Mouse (Mus musculus) ES-E14 (cell line): ENCODE results near the gene Scfd2. TPM values are rescaled to one million over a fixed set of nuclear protein-coding genes. Genes with fewer than 3 reads are reported as not detected.

ENCODE experiments used
- DNase-seq: peaks from one replicate; pipeline ENCODE4 v3.0.0-alpha.2; 2013; ENCODE audit warnings: low read depth, low spot score
- H3K27ac ChIP-seq: 2 replicates; pipeline ENCODE4 v1.5.1; 2012; ENCODE audit warnings: low read depth, mild to moderate bottlenecking, low read length, moderate library complexity, mixed read lengths; ENCODE audit not compliant: poor library complexity, insufficient read depth, severe bottlenecking
- H3K36me3 ChIP-seq: 2 replicates; pipeline ENCODE4 v1.6.1; 2012; ENCODE audit warnings: mild to moderate bottlenecking, low read length, moderate library complexity, mixed read lengths; ENCODE audit not compliant: control insufficient read depth, poor library complexity, insufficient read depth, severe bottlenecking
- H3K4me1 ChIP-seq, 2 experiments: fragments of 150-350 bp in 1 of 2; sonication (generic) in 1 of 2; 2 replicates each; pipeline ENCODE4 v1.6.1; 2012; ENCODE audit warnings: low read length in 2 of 2, mild to moderate bottlenecking in 1 of 2, mixed read lengths in 1 of 2; ENCODE audit not compliant: control insufficient read depth in 2 of 2, insufficient read depth in 2 of 2, poor library complexity in 1 of 2
- H3K4me3 ChIP-seq, 2 experiments: fragments of 150-350 bp in 1 of 2; sonication (generic) in 1 of 2; 2 replicates each; pipeline ENCODE4 v1.5.1; 2012; ENCODE audit warnings: low read length in 2 of 2, low read depth in 1 of 2, mild to moderate bottlenecking in 1 of 2, mixed read lengths in 1 of 2; ENCODE audit not compliant: insufficient read depth in 1 of 2, poor library complexity in 1 of 2, severe bottlenecking in 1 of 2
- H3K9ac ChIP-seq: 2 replicates; pipeline ENCODE4 v1.6.1; 2012; ENCODE audit warnings: low read depth, mild to moderate bottlenecking, low read length, mixed read lengths; ENCODE audit not compliant: poor library complexity, insufficient read depth, severe bottlenecking
- H3K9me3 ChIP-seq: fragments of 150-350 bp; sonication (generic); 2 replicates; pipeline ENCODE4 v1.6.1; 2012; ENCODE audit warnings: low read depth, mild to moderate bottlenecking, low read length; ENCODE audit not compliant: control insufficient read depth, insufficient read depth
- CHD2 ChIP-seq: IDR thresholded peaks from 2 replicates; pipeline ENCODE4 v1.6.1; 2014; ENCODE audit warnings: mild to moderate bottlenecking, low read depth, low read length, inconsistent platforms
- HCFC1 ChIP-seq: IDR thresholded peaks from 2 replicates; pipeline ENCODE4 v1.6.1; 2012; ENCODE audit warnings: low read length, inconsistent platforms, borderline replicate concordance; ENCODE audit not compliant: insufficient read depth
- MAFK ChIP-seq: IDR thresholded peaks from 2 replicates; pipeline ENCODE4 v1.6.1; 2014; ENCODE audit warnings: mild to moderate bottlenecking, low read depth, low read length, inconsistent platforms; ENCODE audit not compliant: insufficient read depth
- ZC3H11A ChIP-seq: IDR thresholded peaks from 2 replicates; pipeline ENCODE4 v1.6.1; 2012; ENCODE audit warnings: low read depth, mild to moderate bottlenecking, inconsistent platforms, low read length, borderline replicate concordance
- ZNF384 ChIP-seq: IDR thresholded peaks from 2 replicates; pipeline ENCODE4 v1.6.1; 2012; ENCODE audit warnings: low read depth, low read length, inconsistent platforms
- in situ Hi-C, 2 experiments: fragments of 600-800 bp; cut with MboI; formaldehyde crosslinking; loops; one replicate each; pipeline ENCODE4 v1.15.1; 2025; ENCODE audit warnings: low sequenced_read_pairs in 2 of 2, inconsistent platforms in 1 of 2; ENCODE audit not compliant: unreplicated experiment in 2 of 2
- total RNA-seq: library from RNA; depleted of rRNA; stranded (reverse); fragments of 300-350 nt; gene quantifications from 2 replicates; pipeline ENCODE4 v1.2.3, GENCODE M21; 2012; rRNA removed

Scfd2 gene
- total RNA-seq, 1 experiment, result 25.8 TPM

GRCm38 (mm10) chr5:74161297-74161926 lies 370.1 kb downstream of the Scfd2 start:
- Histone ChIP-seq H3K27ac (no peak overlapping the region), H3K9me3 (no peaks in the 10 kb centered on the region), H3K36me3 (no peaks in the 10 kb centered on the region), H3K4me3 (0 out of 4 replicates have a peak overlapping the region, but pooled peaks of 1 of the 2 experiments have one; percentile 10), H3K9ac (no peak overlapping the region), H3K4me1 (no peaks in the 10 kb centered on the region)
- no peak for DNase-seq
- TF ChIP-seq MAFK, result no peak
- TF ChIP-seq ZC3H11A, result no peak
- no peak for TF ChIP-seq HCFC1
- in situ Hi-C loops, result no loop called here

- in situ Hi-C loops, result no loop called here
- TF ChIP-seq CHD2, result no peak
- no peak for TF ChIP-seq MAFK
- no peak for TF ChIP-seq ZNF384
- no peak for TF ChIP-seq HCFC1
- no peak for TF ChIP-seq ZC3H11A
- no peak overlapping the region for H3K4me3 ChIP-seq
- no peak overlapping the region for H3K9ac ChIP-seq
- no peak for DNase-seq
- no peaks in the 10 kb centered on the region for H3K9me3 ChIP-seq
- no peak overlapping the region for H3K27ac ChIP-seq
- H3K4me1 ChIP-seq, result no peaks in the 10 kb centered on the region
- H3K36me3 ChIP-seq, result no peaks in the 10 kb centered on the region
Measured at GRCm38 (mm10) chr5:74160349-74160748, 371.2 kb downstream of the Scfd2 start.

- in situ Hi-C loops, result no loop called here
Measured at GRCm38 (mm10) chr5:74159906-74160305, 371.7 kb downstream of the Scfd2 start.

GRCm38 (mm10) chr5:74158929-74159632 lies 372.5 kb downstream of the Scfd2 start:
- in situ Hi-C loops, result no loop called here
- Histone ChIP-seq H3K4me3 (no peak overlapping the region), H3K4me1 (no peaks in the 10 kb centered on the region), H3K36me3 (no peaks in the 10 kb centered on the region), H3K9me3 (no peaks in the 10 kb centered on the region), H3K27ac (no peak overlapping the region), H3K9ac (no peak overlapping the region)
- DNase-seq, result no peak
- no peak for TF ChIP-seq HCFC1
- no peak for TF ChIP-seq MAFK
- no peak for TF ChIP-seq ZNF384
- no peak for TF ChIP-seq CHD2
- no peak for TF ChIP-seq ZC3H11A

More at GRCm38 (mm10) chr5:74159906-74160305, 371.7 kb downstream of the Scfd2 start:
- Histone ChIP-seq H3K4me3 (no peak overlapping the region), H3K9ac (no peak overlapping the region), H3K9me3 (no peaks in the 10 kb centered on the region), H3K36me3 (no peaks in the 10 kb centered on the region), H3K4me1 (no peaks in the 10 kb centered on the region), H3K27ac (no peak overlapping the region)
- DNase-seq, result no peak
- TF ChIP-seq ZC3H11A (no peak), MAFK (0 out of 2 replicates have a peak, but pooled peaks have one; percentile 36)

GRCm38 (mm10) chr5:74155860-74156351 lies 375.7 kb downstream of the Scfd2 start:
- in situ Hi-C loops, result no loop called here
- no peak overlapping the region for H3K27ac ChIP-seq
- TF ChIP-seq ZNF384 (no peak), HCFC1 (no peak), MAFK (no peak), CHD2 (no peak), ZC3H11A (no peak)
- no peaks in the 10 kb centered on the region for H3K4me1 ChIP-seq
- DNase-seq, result no peak
- H3K4me3 ChIP-seq, result no peak overlapping the region
- H3K36me3 ChIP-seq, result no peaks in the 10 kb centered on the region
- H3K9ac ChIP-seq, result no peak overlapping the region
- H3K9me3 ChIP-seq, result no peaks in the 10 kb centered on the region

Other genes starting within 250 kb of the Scfd2 start
- gene Fip1l1, start 3.7 kb upstream of the Scfd2 start, total RNA-seq, result 58.8 and 66.1 TPM in 2 replicates
- gene Lnx1, start 171.2 kb upstream of the Scfd2 start, total RNA-seq, result 0.71 and 1.7 TPM in 2 replicates